Mouse (Mus musculus) T-helper 2 cell (primary cell): ENCODE data around the gene Ogdh.
"Not testable (repeated sequence)": the region's sequence is repeated elsewhere in the genome, so short reads cannot be mapped to it uniquely, and the experiment has no call there.

Experiments used
- in situ Hi-C: fragments of 300-600 bp; cut with MboI, MseI; formaldehyde crosslinking; loops from one replicate; pipeline ENCODE4 v1.15.1; 2025; ENCODE audit warnings: high pct_unique_total_duplicates

The Ogdh gene

GRCm38 (mm10) chr11:6291401-6292115, at the start of gene Ogdh:
Gene Ogdh, plus strand, starts transcription at chr11:6291633.
- in situ Hi-C loops = no loop called here

- in situ Hi-C loops = no loop called here
These were observed 46.7 kb upstream of the Ogdh start for GRCm38 (mm10) chr11:6244707-6245106.

- in situ Hi-C loops = no loop called here
These were observed 39.2 kb upstream of the Ogdh start for GRCm38 (mm10) chr11:6252248-6252647.

GRCm38 (mm10) chr11:6252824-6253223, 38.6 kb upstream of the Ogdh start:
- in situ Hi-C loops = no loop called here

- in situ Hi-C loops = not testable (repeated sequence)
These were observed 36.8 kb upstream of the Ogdh start for GRCm38 (mm10) chr11:6254602-6255001.

- in situ Hi-C loops = no loop called here
These were observed 34.9 kb upstream of the Ogdh start for GRCm38 (mm10) chr11:6256490-6257072.

- in situ Hi-C loops = no loop called here
These were observed 32.0 kb upstream of the Ogdh start for GRCm38 (mm10) chr11:6259413-6259812.

- in situ Hi-C loops = no loop called here
These were observed 29.9 kb upstream of the Ogdh start for GRCm38 (mm10) chr11:6261434-6262082.

GRCm38 (mm10) chr11:6266621-6267020, 24.8 kb upstream of the Ogdh start:
- in situ Hi-C loops = no loop called here

GRCm38 (mm10) chr11:6267320-6268254, 23.8 kb upstream of the Ogdh start, which contains the start of gene Ddx56:
Gene Ddx56, minus strand, starts transcription at chr11:6267772.
- in situ Hi-C loops = no loop called here

GRCm38 (mm10) chr11:6273607-6274006, 17.8 kb upstream of the Ogdh start:
- in situ Hi-C loops = no loop called here

GRCm38 (mm10) chr11:6274387-6275093, 16.9 kb upstream of the Ogdh start, which contains the start of gene Tmed4:
Gene Tmed4, minus strand, starts transcription at chr11:6274870.
- in situ Hi-C loops = no loop called here

GRCm38 (mm10) chr11:6275094-6275484, 16.3 kb upstream of the Ogdh start:
- in situ Hi-C loops = no loop called here

- in situ Hi-C loops = no loop called here
These were observed 15.0 kb upstream of the Ogdh start for GRCm38 (mm10) chr11:6276466-6276865.

GRCm38 (mm10) chr11:6282940-6283339, 8.5 kb upstream of the Ogdh start:
- in situ Hi-C loops = no loop called here

- in situ Hi-C loops = no loop called here
These were observed 1.3 kb upstream of the Ogdh start for GRCm38 (mm10) chr11:6290138-6290537.

GRCm38 (mm10) chr11:6290883-6291282, 550 bp upstream of the Ogdh start:
- in situ Hi-C loops = no loop called here

GRCm38 (mm10) chr11:6292116-6292987, 919 bp downstream of the Ogdh start:
- in situ Hi-C loops = no loop called here

- in situ Hi-C loops = no loop called here
These were observed 1.5 kb downstream of the Ogdh start for GRCm38 (mm10) chr11:6292988-6293349.

- in situ Hi-C loops = no loop called here
These were observed 2.2 kb downstream of the Ogdh start for GRCm38 (mm10) chr11:6293601-6294000.
